Mouse (Mus musculus) central nervous system, embryonic 11.5 days (tissue): ENCODE measurements around the gene Olfr165. TPM values are rescaled to one million over a fixed set of nuclear protein-coding genes. Genes with fewer than 3 reads are reported as not detected.

Experiments
- polyA plus RNA-seq: library from polyadenylated mRNA; depleted of rRNA; stranded (reverse); fragments of >200 nt; gene quantifications from 2 replicates; pipeline ENCODE4 v1.2.3, GENCODE M21; 2012; rRNA removed

The Olfr165 gene
- not detected in 2 replicates for polyA plus RNA-seq

DNA sequence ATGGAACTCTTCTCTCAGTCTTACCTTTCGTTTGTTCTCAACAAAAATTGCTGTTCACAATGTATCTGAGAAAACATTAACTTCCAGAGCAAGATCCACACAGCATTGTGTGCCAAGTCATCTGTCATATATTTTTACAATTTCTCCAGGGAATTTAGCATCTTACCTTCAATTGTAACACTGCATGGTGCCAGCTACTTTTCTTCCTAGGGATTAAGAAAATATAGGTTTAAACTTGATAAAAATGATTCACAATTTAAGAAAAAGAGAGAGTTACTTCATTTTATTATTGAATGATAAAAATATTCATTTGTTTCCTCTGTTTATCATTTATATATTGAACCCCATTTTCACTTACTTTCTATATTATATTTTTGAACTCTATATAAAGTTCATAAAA is at the start of gene Olfr165:
Gene Olfr165 (minus strand): TSS at position 101 of the 400 bp plus-strand sequence.

Other genes with a start within 250 kb of the Olfr165 start
- gene Olfr164, start 109.1 kb downstream of the Olfr165 start, polyA plus RNA-seq, result not detected in 2 replicates
- not detected in 2 replicates for gene Olfr166, start 60.6 kb upstream of the Olfr165 start, polyA plus RNA-seq
- not detected in 2 replicates for gene Olfr167, start 99.1 kb upstream of the Olfr165 start, polyA plus RNA-seq
- gene Olfr168, start 112.4 kb upstream of the Olfr165 start, polyA plus RNA-seq, result not detected in 2 replicates
- gene Olfr169, start 148.7 kb upstream of the Olfr165 start, polyA plus RNA-seq, result not detected in 2 replicates
- gene Olfr170, start 188.7 kb upstream of the Olfr165 start, polyA plus RNA-seq, result not detected in 2 replicates
- not detected in 2 replicates for gene Olfr171, start 206.8 kb upstream of the Olfr165 start, polyA plus RNA-seq